Mouse (Mus musculus): ENCODE measurements around the gene Defb46.

The Defb46 gene

GRCm38 (mm10) chr8:19239616-19240015 lies at the start of gene Defb46:
Defb46 (plus strand) TSS chr8:19239916.
- DNase-seq (ENCODE audit: inconsistent ontology term): no peak

GRCm38 (mm10) chr8:19225161-19225560 lies 14.6 kb upstream of the Defb46 start, which contains the start of gene Defb6:
Defb6 (plus strand) TSS chr8:19225478.
- no peak for DNase-seq (ENCODE audit: inconsistent ontology term)

GRCm38 (mm10) chr8:19238101-19238500 lies 1.6 kb upstream of the Defb46 start:
- no peak for DNase-seq (ENCODE audit: inconsistent ontology term)

GRCm38 (mm10) chr8:19247280-19247679 lies 7.6 kb downstream of the Defb46 start, which contains the start of gene Defb5:
Defb5 (plus strand) TSS chr8:19247580.
- DNase-seq (ENCODE audit: inconsistent ontology term): no peak

GRCm38 (mm10) chr8:19258136-19258535 lies 18.4 kb downstream of the Defb46 start:
- DNase-seq (ENCODE audit: inconsistent ontology term): no peak

GRCm38 (mm10) chr8:19259667-19260066 lies 20.0 kb downstream of the Defb46 start:
- no peak for DNase-seq (ENCODE audit: inconsistent ontology term)
